Mouse (Mus musculus): Measurements from ENCODE around the gene Gm10840. TPM values are rescaled to one million over a fixed set of nuclear protein-coding genes. Genes with fewer than 3 reads are reported as not detected.
"Not testable (repeated sequence)": the region's sequence is repeated elsewhere in the genome, so short reads cannot be mapped to it uniquely, and the experiment has no call there.

The Gm10840 gene
- total RNA-seq (2021), result 1 to 10 TPM in 1 of 2 experiments, not detected in 1; 1.4 TPM
- long read RNA-seq, result 0 reads

- DNase-seq (ENCODE audit: low spot score in 2 of 2), result peak; percentile 91 to 96
These were observed at the start of gene Gm10840, which contains the start of gene Limd2 for GRCm38 (mm10) chr11:106160841-106161721. Gene Gm10840, plus strand, starts transcription at chr11:106160850. Gene Limd2, minus strand, starts transcription at chr11:106160860.

GRCm38 (mm10) chr11:106111688-106112087 lies 49.0 kb upstream of the Gm10840 start:
- no peak for DNase-seq (ENCODE audit: low spot score in 2 of 2)

GRCm38 (mm10) chr11:106122221-106122620 lies 38.4 kb upstream of the Gm10840 start:
- DNase-seq (ENCODE audit: low spot score in 2 of 2), result no peak

- no peak for DNase-seq (ENCODE audit: low spot score in 2 of 2)
These were observed 37.9 kb upstream of the Gm10840 start for GRCm38 (mm10) chr11:106122736-106123135.

- no peak for DNase-seq (ENCODE audit: low spot score in 2 of 2)
These were observed 35.9 kb upstream of the Gm10840 start for GRCm38 (mm10) chr11:106124784-106125183.

GRCm38 (mm10) chr11:106125827-106126226 lies 34.8 kb upstream of the Gm10840 start:
- no peak for DNase-seq (ENCODE audit: low spot score in 2 of 2)

- DNase-seq (ENCODE audit: low spot score in 2 of 2), result not testable (repeated sequence)
These were observed 33.8 kb upstream of the Gm10840 start for GRCm38 (mm10) chr11:106126727-106127373.

- no peak for DNase-seq (ENCODE audit: low spot score in 2 of 2)
These were observed 31.2 kb upstream of the Gm10840 start for GRCm38 (mm10) chr11:106129477-106129876.

GRCm38 (mm10) chr11:106132516-106132915 lies 28.1 kb upstream of the Gm10840 start:
- no peak for DNase-seq (ENCODE audit: low spot score in 2 of 2)

- DNase-seq (ENCODE audit: low spot score in 2 of 2), result peak in 1 of 2 experiments; percentile 18
These were observed 25.8 kb upstream of the Gm10840 start for GRCm38 (mm10) chr11:106134580-106135528.

GRCm38 (mm10) chr11:106151219-106151618 lies 9.4 kb upstream of the Gm10840 start:
- DNase-seq (ENCODE audit: low spot score in 2 of 2), result no peak

- peak; percentile 69 to 86 for DNase-seq (ENCODE audit: low spot score in 2 of 2)
These were observed 8.5 kb upstream of the Gm10840 start for GRCm38 (mm10) chr11:106152132-106152531.

GRCm38 (mm10) chr11:106154091-106154490 lies 6.6 kb upstream of the Gm10840 start:
- peak in 1 of 2 experiments; percentile 20 for DNase-seq (ENCODE audit: low spot score in 2 of 2)

- no peak for DNase-seq (ENCODE audit: low spot score in 2 of 2)
These were observed 5.9 kb upstream of the Gm10840 start for GRCm38 (mm10) chr11:106154770-106155169.

- no peak for DNase-seq (ENCODE audit: low spot score in 2 of 2)
These were observed 4.9 kb upstream of the Gm10840 start for GRCm38 (mm10) chr11:106155761-106156160.

GRCm38 (mm10) chr11:106156257-106156656 lies 4.4 kb upstream of the Gm10840 start:
- no peak for DNase-seq (ENCODE audit: low spot score in 2 of 2)

- DNase-seq (ENCODE audit: low spot score in 2 of 2), result peak in 1 of 2 experiments; percentile 19
These were observed 3.5 kb upstream of the Gm10840 start for GRCm38 (mm10) chr11:106157154-106157553.

- peak in 1 of 2 experiments; percentile 69 for DNase-seq (ENCODE audit: low spot score in 2 of 2)
These were observed 2.3 kb upstream of the Gm10840 start for GRCm38 (mm10) chr11:106158081-106158929.

GRCm38 (mm10) chr11:106158930-106159215 lies 1.8 kb upstream of the Gm10840 start:
- DNase-seq (ENCODE audit: low spot score in 2 of 2), result peak in 1 of 2 experiments; percentile 45

Measured in layer of hippocampus, adult 18-20 months (tissue).